Mouse (Mus musculus) bone marrow macrophage, adult 2 months (primary cell): ENCODE measurements around the gene Srr.

ENCODE experiments used
- CTCF ChIP-seq: IDR thresholded peaks from 2 replicates; pipeline ENCODE4 v1.5.1; 2012; ENCODE audit warnings: low read depth, mild to moderate bottlenecking, low read length, moderate library complexity
- POLR2A ChIP-seq: IDR thresholded peaks from 2 replicates; pipeline ENCODE4 v1.6.1; 2012; ENCODE audit warnings: mild to moderate bottlenecking, low read depth, low read length, borderline replicate concordance

- no peak for TF ChIP-seq POLR2A
- no peak for TF ChIP-seq CTCF
These were observed 34.3 kb upstream of the Srr start for GRCm38 (mm10) chr11:74960031-74960551.
